Mouse (Mus musculus) bone marrow macrophage, adult 2 months (primary cell): ENCODE results near the gene Celf5.

Source experiments
- CTCF ChIP-seq: IDR thresholded peaks from 2 replicates; pipeline ENCODE4 v1.5.1; 2012; ENCODE audit warnings: low read depth, mild to moderate bottlenecking, low read length, moderate library complexity
- POLR2A ChIP-seq: IDR thresholded peaks from 2 replicates; pipeline ENCODE4 v1.6.1; 2012; ENCODE audit warnings: mild to moderate bottlenecking, low read depth, low read length, borderline replicate concordance

DNA sequence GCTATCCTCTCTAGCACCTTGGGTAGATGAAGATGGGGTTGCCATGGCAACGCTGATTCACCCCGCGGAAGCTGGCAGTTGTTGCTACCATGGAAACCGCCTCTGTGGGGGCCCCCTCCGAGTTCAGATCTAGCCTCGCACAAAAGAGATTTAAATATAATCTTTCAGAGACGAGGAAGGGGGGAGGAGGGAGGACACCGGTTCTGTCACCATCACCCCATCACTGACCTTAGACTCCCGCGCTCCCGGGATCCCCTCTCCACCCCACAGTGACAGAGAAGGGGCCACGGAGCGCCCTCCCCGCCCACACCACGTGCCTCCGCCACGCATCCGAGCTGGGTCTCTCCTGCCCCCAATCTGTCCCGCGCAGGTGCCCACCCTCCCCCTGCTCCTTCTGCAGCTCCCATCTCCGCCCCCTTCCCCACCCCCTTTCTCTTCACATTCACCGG is 9.5 kb downstream of the Celf5 start:
- no peak for TF ChIP-seq POLR2A
- no peak for TF ChIP-seq CTCF
